In genomic region chr11:64470689-64471088, GRCm38 (mm10) we compare ENCODE assay signal across 18 mouse cellular contexts. TPM values are rescaled to one million over a fixed set of nuclear protein-coding genes. Genes with fewer than 3 reads are reported as not detected.
"Had no signal": no experiment of that assay in that cellular context is flagged by ENCODE, and none has a peak within 500 bp of the region (broad histone marks: within the 10 kb centered on the region; RNA-seq: fewer than 3 reads in every experiment).

No protein-coding gene starts in this region.

- DNase-seq: kidney, adult 11 months; kidney, adult 9 months; kidney, postnatal 36 days; lung, adult 18-20 months; lung, postnatal 36 days; midbrain, embryonic 14.5 days; right cerebral cortex, postnatal 14 days; thymus, postnatal 36 days had no signal

- H3K36me3 ChIP-seq: limb, embryonic 12.5 days; midbrain, embryonic 10.5 days; neural tube, embryonic 12.5 days had no signal

- ATAC-seq: lung, postnatal 0 days had no signal

- H3K4me3 ChIP-seq: limb, embryonic 12.5 days; midbrain, embryonic 10.5 days; myocyte; neural tube, embryonic 12.5 days had no signal

- H3K9ac ChIP-seq: limb, embryonic 12.5 days; neural tube, embryonic 12.5 days had no signal

- H3K27ac ChIP-seq: kidney, postnatal 0 days; limb, embryonic 12.5 days; midbrain, embryonic 10.5 days; neural tube, embryonic 12.5 days had no signal

- H3K9me3 ChIP-seq: limb, embryonic 12.5 days; midbrain, embryonic 10.5 days; neural tube, embryonic 12.5 days had no signal

- H3K27me3 ChIP-seq: limb, embryonic 12.5 days; neural tube, embryonic 12.5 days had no signal

- H3K4me2 ChIP-seq: limb, embryonic 12.5 days; neural tube, embryonic 12.5 days had no signal

- H3K4me1 ChIP-seq: midbrain, embryonic 10.5 days had no signal

RNA-seq across cellular contexts. Expression of gene F930015N05Rik, which starts 34.2 kb away (rescaled TPM):
- total RNA-seq: liver, adult 2 months; megakaryocyte progenitor cell, adult 5-6 weeks; neutrophil, adult 5-6 weeks had no signal
- polyA plus RNA-seq: liver, adult 2 months; lung, postnatal 0 days; thymus, postnatal 0 days had no signal

RNA-seq across cellular contexts. Expression of gene Hs3st3a1, which starts 35.6 kb away (rescaled TPM):
- total RNA-seq: megakaryocyte progenitor cell, adult 5-6 weeks; neutrophil, adult 5-6 weeks had no signal
